Mouse (Mus musculus): ENCODE measurements around the gene Polq.
A peak's percentile ranks its signal among the peaks of the same experiment; 100 is the strongest.
"Not testable (repeated sequence)": the region's sequence is repeated elsewhere in the genome, so short reads cannot be mapped to it uniquely, and the experiment has no call there.

Polq gene

GRCm38 (mm10) chr16:37108763-37109162 lies 97.2 kb downstream of the Polq start:
- peak; percentile 60 for DNase-seq

DNA sequence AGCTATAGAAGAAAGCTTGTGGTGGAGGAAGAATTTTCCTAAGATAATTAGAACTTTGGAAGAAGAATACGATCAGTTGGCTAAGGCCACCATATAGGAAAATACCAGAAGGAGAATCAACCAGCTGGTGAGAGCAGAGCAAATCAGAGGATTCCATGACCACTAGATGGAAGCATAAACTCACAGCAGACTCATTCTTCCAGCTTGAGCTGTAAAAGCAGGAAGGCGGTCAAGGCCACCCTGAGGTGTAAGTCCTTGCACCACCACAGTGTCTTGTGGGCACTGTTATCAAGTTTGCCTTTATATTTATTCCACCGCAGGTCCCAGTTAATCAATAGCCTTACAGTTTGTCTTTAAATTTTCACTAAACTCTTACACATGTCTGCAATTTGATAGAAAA lies 97.7 kb downstream of the Polq start:
- DNase-seq: peak; percentile 66

- not testable (repeated sequence) for DNase-seq
Measured at GRCm38 (mm10) chr16:37125190-37125589, 113.6 kb downstream of the Polq start.

All from cerebellum, adult 11-12 months (tissue).